9 mouse cellular contexts compared by ENCODE assay signal in the genomic region with DNA sequence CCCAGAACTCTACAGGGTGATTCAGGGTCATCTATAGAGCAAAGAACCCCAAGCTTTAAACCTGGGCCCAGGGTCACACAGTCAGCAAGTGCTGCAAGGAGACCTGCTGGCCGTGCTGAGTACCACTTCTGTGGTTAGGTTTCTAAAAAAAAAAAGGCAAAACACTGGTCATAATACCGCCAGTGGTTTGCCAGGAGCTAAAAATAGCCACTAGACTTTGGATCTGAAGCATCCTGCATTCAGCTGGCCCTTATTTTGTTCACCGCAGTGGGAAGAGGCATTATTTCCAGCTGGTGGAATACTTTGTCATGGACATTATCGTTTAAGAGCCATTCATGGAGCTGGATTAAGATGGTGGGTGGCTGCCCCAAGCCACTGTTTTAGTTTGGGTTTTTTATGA.
DNase-seq lines count a peak whose midpoint lies in the region; ATAC-seq and TF ChIP-seq lines count a peak whose summit lies in the region.
"Had no signal": no experiment of that assay in that cellular context is flagged by ENCODE, and none has a peak within 500 bp of the region (broad histone marks: within the 10 kb centered on the region; RNA-seq: fewer than 3 reads in every experiment).

No protein-coding gene starts in this region.

- no peak for ATAC-seq in megakaryocyte-erythroid progenitor cell, adult 5-6 weeks (replicated peaks; ENCODE audit: low FRiP score, low TSS enrichment, poor library complexity, severe bottlenecking)
- no peak for ATAC-seq in neural tube, embryonic 15.5 days (ENCODE audit: low FRiP score)

- intact Hi-C loops in gastrocnemius, postnatal 14 days (cut with DNase I; ENCODE audit: low total_unique reads), result no loop called here

- peak overlapping the region; percentile 10; the same call in 1 of the 2 replicates for H3K27ac ChIP-seq in layer of hippocampus, adult 2 months
- H3K27ac ChIP-seq in neural tube, embryonic 15.5 days (replicated peaks), result no peak overlapping the region

- no peak overlapping the region for H3K4me3 ChIP-seq in layer of hippocampus, adult 2 months
- no peak overlapping the region for H3K4me3 ChIP-seq in neural tube, embryonic 15.5 days (replicated peaks)

- TF ChIP-seq CTCF in layer of hippocampus, adult 2 months (conservative IDR thresholded peaks at IDR 0.05), result peak; percentile 18; the same call in 1 of the 2 replicates

- H3K36me3 ChIP-seq in neural tube, embryonic 15.5 days, result no peaks in the 10 kb centered on the region

- no peak for DNase-seq in layer of hippocampus, adult 2 months (ENCODE audit: low spot score in 2 of 2)
- no peak for DNase-seq in layer of hippocampus, postnatal 25 days (ENCODE audit: extremely low spot score in 1 of 2, low spot score in 1 of 2)
- DNase-seq in gastrocnemius, postnatal 14 days, result peak; percentile 32
- DNase-seq in heart, postnatal 4 days, result peak; percentile 41
- DNase-seq in skeletal muscle tissue, adult 2 months (ENCODE audit: low read depth, low spot score), result peak; percentile 44
- DNase-seq in layer of hippocampus, postnatal 36 days, result no peak
- DNase-seq: right cerebral cortex, postnatal 14 days had no signal

- no peak overlapping the region for H3K9ac ChIP-seq in neural tube, embryonic 15.5 days (replicated peaks)

- H3K4me2 ChIP-seq in neural tube, embryonic 15.5 days, result no peak overlapping the region

- peaks cover 6% of the 10 kb centered on the region for H3K4me1 ChIP-seq in neural tube, embryonic 15.5 days

- no peaks in the 10 kb centered on the region for H3K27me3 ChIP-seq in neural tube, embryonic 15.5 days (replicated peaks)

- 22% methylated on average over 4 of the region's 4 CpGs for WGBS in neural tube, embryonic 15.5 days

- H3K9me3 ChIP-seq in neural tube, embryonic 15.5 days (replicated peaks), result no peaks in the 10 kb centered on the region

Comparison
In these comparisons a context has a peak if more than half of its experiments do, and no peak if none do; other contexts are left out.
1. DNase-seq: peak in gastrocnemius, postnatal 14 days (single experiment), heart, postnatal 4 days (single experiment) and skeletal muscle tissue, adult 2 months (single experiment); none in layer of hippocampus, adult 2 months (0 of 2), layer of hippocampus, postnatal 25 days (0 of 2) and layer of hippocampus, postnatal 36 days (0 of 2).